Mouse (Mus musculus) forebrain, embryonic 15.5 days (tissue): ENCODE data around the gene Myof. TPM values are rescaled to one million over a fixed set of nuclear protein-coding genes. Genes with fewer than 3 reads are reported as not detected.
A peak's percentile ranks its signal among the peaks of the same experiment; 100 is the strongest.

Source experiments
- ATAC-seq: fragments of 200-750 bp; cut with Nextera tagmentation; replicated peaks from 2 replicates; pipeline ENCODE4 v1.8.0; 2017; ENCODE audit warnings: mild to moderate bottlenecking, moderate TSS enrichment, moderate library complexity
- H3K27ac ChIP-seq: fragments of 300-500 bp; sonication (generic); replicated peaks from 2 replicates; pipeline ENCODE4 v1.5.1; 2015; ENCODE audit warnings: mild to moderate bottlenecking, inconsistent platforms
- H3K27me3 ChIP-seq: fragments of 300-500 bp; sonication (generic); 2 replicates; pipeline ENCODE4 v1.6.1; 2015; ENCODE audit warnings: inconsistent platforms
- H3K36me3 ChIP-seq: fragments of 300-500 bp; sonication (generic); 2 replicates; pipeline ENCODE4 v1.6.1; 2015; ENCODE audit warnings: mild to moderate bottlenecking, inconsistent platforms
- H3K4me1 ChIP-seq: fragments of 300-500 bp; sonication (generic); 2 replicates; pipeline ENCODE4 v1.6.1; 2015; ENCODE audit warnings: inconsistent platforms
- H3K4me2 ChIP-seq: fragments of 300-500 bp; sonication (generic); replicated peaks from 2 replicates; pipeline ENCODE4 v1.6.1; 2015; ENCODE audit warnings: mild to moderate bottlenecking, inconsistent platforms
- H3K4me3 ChIP-seq: fragments of 300-500 bp; sonication (generic); 2 replicates; pipeline ENCODE4 v1.5.1; 2015; ENCODE audit warnings: mild to moderate bottlenecking, inconsistent platforms
- H3K9ac ChIP-seq: fragments of 300-500 bp; sonication (generic); replicated peaks from 2 replicates; pipeline ENCODE4 v1.6.1; 2015; ENCODE audit warnings: mild to moderate bottlenecking, inconsistent platforms
- H3K9me3 ChIP-seq: fragments of 300-500 bp; sonication (generic); 2 replicates; pipeline ENCODE4 v1.6.1; 2016; ENCODE audit warnings: inconsistent platforms
- WGBS: fragments of 180-500 bp; shearing (Covaris S2); methylation state at CpG from one replicate; pipeline ENCODE4 v1.1.7; 2015; ENCODE audit warnings: mixed read lengths; 5-methylcytosine and 5-hydroxymethylcytosine counted together
- polyA plus RNA-seq: library from polyadenylated mRNA; unstranded; fragments of >200 nt; fragmentation: Nextera tagmentation; extraction: Ambion mirVana; gene quantifications from 2 replicates; pipeline ENCODE4 v1.2.1, GENCODE M21; 2015

Gene Myof
- polyA plus RNA-seq, 1 experiment from 2014 or later = 1.4 TPM

DNA sequence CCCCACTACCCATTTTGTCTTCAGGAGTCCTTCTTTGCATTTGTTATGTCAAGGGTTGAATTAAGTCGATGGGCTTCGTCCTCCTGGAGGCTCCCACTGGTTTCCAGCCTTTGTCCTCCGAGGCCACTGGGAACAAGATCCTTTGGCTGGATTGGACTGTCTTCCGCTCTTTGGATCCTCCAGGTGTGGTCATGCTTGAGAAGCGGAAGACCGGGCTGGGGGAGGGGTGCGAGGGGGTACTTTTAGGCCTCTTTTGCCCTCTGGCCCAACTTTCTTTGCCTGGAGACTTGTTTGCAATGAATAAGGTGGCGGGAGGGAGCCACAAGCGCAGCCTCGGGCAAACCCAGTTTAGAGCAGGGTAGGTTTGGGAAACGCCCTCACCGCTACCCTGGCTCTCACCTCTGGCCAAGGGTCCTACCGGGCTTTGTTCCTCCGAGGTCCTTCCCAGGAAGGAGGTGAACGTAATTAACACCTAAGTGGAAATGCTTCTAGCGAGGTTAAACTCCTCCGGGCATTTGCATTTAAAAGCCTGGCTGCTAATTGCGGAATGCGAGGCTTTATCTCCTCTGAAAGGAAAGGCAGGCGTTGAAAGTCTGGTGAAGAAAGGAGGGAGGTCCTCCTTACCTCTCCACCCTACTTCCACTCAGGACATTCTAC is 165.7 kb downstream of the Myof start:
- WGBS = 3% methylated on average over 20 of the region's 20 CpGs
- peak overlapping the region; percentile 15; the same call in 1 of the 2 replicates for H3K4me3 ChIP-seq
- H3K4me2 ChIP-seq = peak overlapping the region; percentile 23
- H3K9me3 ChIP-seq = no peaks in the 10 kb centered on the region
- no peak overlapping the region for H3K27ac ChIP-seq
- no peaks in the 10 kb centered on the region for H3K36me3 ChIP-seq
- peaks cover 17% of the 10 kb centered on the region for H3K4me1 ChIP-seq
- H3K27me3 ChIP-seq = peaks cover 63% of the 10 kb centered on the region
- ATAC-seq = no peak
- H3K9ac ChIP-seq = no peak overlapping the region

DNA sequence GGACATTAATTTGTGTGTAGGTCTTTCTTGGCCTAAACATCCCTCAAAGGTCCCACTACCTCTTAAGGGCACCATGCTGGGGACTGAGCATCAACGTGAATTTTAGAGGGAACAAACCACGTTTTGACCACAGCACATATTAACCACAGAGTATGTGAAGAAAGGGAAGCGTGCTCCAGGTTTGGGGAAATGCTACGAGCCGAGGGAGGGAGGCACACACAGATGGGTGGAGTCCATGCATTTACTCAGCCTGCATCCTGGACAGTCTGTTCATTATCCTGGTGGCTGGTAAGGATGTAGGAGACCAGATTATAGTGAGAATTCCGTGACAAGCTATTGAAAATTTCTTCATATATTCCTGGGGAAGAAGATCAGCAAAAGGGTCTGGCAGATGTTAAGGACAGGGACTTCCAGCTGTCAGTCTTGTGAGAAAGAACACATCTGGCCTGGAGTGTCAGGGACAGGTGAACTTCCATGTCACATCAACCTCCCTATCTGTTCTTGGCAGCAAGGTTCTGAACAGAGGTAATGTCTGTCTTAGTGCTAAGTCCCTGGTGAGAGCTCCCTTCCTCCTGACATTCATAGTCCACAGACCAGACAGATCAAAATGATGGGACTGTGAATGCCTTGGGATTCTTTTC is 166.7 kb downstream of the Myof start:
- Histone ChIP-seq H3K9me3 (no peaks in the 10 kb centered on the region), H3K27me3 (peaks cover 54% of the 10 kb centered on the region), H3K4me1 (peaks cover 17% of the 10 kb centered on the region), H3K9ac (no peak overlapping the region), H3K4me2 (no peak overlapping the region), H3K36me3 (no peaks in the 10 kb centered on the region), H3K4me3 (no peak overlapping the region), H3K27ac (no peak overlapping the region)
- no peak for ATAC-seq
- WGBS = 50% methylated on average over 6 of the region's 6 CpGs

DNA sequence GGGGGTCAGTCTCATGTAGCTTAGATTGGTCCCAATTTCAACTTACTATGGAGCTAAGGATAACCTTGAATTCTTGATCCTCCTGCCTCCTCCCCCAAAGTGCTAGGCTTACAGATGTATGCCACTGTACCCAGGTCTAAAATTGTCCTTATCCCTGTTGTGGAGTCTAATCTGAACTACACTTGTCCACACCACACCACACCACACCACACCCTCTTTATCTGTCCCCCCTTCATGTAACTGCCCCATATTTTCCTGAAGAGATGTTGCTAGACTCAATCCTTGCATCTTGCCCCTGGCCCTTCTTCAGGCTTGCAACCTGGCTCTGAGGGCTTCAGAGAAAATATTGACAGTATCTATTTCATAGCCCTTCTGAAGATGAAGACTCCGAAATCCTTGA is 169.9 kb downstream of the Myof start:
- no peaks in the 10 kb centered on the region for H3K36me3 ChIP-seq
- no peaks in the 10 kb centered on the region for H3K9me3 ChIP-seq
- no peak overlapping the region for H3K27ac ChIP-seq
- peaks cover 13% of the 10 kb centered on the region for H3K4me1 ChIP-seq
- H3K4me3 ChIP-seq = no peak overlapping the region
- H3K9ac ChIP-seq = no peak overlapping the region
- no peak for ATAC-seq
- 94% methylated on average over 1 of the region's 1 CpGs for WGBS
- no peak overlapping the region for H3K4me2 ChIP-seq
- peaks cover 25% of the 10 kb centered on the region for H3K27me3 ChIP-seq

DNA sequence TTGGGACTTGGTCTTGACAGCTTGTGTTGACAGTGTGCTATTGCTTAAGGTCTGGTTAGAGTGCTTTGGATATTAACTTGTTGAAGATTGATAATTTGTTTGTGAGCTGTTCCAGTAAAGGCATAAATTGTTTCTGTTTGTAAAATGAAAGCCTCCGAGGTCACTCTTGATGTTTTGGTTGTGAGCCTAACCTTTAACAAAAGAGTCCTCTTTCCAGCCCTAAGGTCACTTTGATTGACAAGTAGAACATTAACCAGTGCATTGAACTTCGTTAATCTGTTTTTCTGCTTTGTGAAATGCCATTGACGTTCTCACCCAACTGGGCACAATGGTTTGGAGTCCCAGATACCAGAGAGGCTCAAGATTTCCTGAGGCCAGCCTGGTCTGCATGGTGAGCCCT is 175.8 kb downstream of the Myof start:
- ATAC-seq = no peak
- Histone ChIP-seq H3K4me3 (no peak overlapping the region), H3K36me3 (no peaks in the 10 kb centered on the region), H3K27ac (no peak overlapping the region), H3K4me2 (no peak overlapping the region), H3K4me1 (no peaks in the 10 kb centered on the region), H3K27me3 (no peaks in the 10 kb centered on the region), H3K9ac (no peak overlapping the region), H3K9me3 (no peaks in the 10 kb centered on the region)
- 44% methylated on average over 3 of the region's 3 CpGs for WGBS

DNA sequence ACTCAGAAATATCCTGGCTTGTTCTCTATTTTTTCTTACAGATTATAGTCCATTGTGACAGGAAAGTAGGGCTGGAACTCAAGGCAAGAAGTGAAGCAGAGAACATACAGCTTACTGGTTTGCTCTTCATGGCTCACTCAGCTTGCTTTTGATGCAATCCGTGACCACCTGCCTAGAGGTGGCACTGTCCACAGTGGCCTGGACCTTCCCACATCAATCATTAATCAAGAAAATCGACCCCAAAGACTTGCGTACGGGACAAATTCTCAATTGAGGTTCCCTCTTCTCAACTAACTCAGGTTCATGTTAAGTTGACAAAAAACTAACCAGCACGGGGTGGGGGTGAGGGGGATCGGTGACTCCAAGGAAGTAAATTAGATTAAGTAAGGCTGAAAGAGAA is 176.4 kb downstream of the Myof start:
- Histone ChIP-seq H3K4me1 (no peaks in the 10 kb centered on the region), H3K36me3 (no peaks in the 10 kb centered on the region), H3K27ac (no peak overlapping the region), H3K9ac (no peak overlapping the region), H3K4me3 (no peak overlapping the region), H3K4me2 (no peak overlapping the region), H3K27me3 (no peaks in the 10 kb centered on the region), H3K9me3 (no peaks in the 10 kb centered on the region)
- ATAC-seq = no peak
- WGBS = 90% methylated on average over 6 of the region's 6 CpGs

DNA sequence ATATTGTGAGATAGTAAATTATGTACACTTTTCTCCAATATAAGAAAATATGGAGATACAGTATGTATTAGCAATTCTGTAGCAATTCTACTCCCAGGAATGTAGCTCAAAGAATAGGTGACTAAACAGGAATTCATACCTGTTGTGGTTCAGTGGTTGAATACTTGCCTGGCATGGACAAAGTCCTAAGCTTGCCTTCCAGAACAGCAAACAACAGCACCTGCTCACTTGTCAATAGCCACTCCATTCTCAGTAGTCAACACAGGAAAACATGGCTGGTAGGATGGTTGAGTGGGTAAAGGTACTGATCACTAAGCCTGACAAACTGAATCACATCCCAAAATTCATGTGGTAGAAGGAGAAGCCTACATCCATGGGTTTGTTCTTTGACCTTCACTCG is 182.2 kb downstream of the Myof start:
- no peak overlapping the region for H3K4me3 ChIP-seq
- H3K9me3 ChIP-seq = no peaks in the 10 kb centered on the region
- H3K36me3 ChIP-seq = no peaks in the 10 kb centered on the region
- 93% methylated on average over 1 of the region's 1 CpGs for WGBS
- H3K9ac ChIP-seq = no peak overlapping the region
- no peak overlapping the region for H3K27ac ChIP-seq
- H3K4me1 ChIP-seq = no peaks in the 10 kb centered on the region
- H3K27me3 ChIP-seq = no peaks in the 10 kb centered on the region
- no peak overlapping the region for H3K4me2 ChIP-seq
- no peak for ATAC-seq

DNA sequence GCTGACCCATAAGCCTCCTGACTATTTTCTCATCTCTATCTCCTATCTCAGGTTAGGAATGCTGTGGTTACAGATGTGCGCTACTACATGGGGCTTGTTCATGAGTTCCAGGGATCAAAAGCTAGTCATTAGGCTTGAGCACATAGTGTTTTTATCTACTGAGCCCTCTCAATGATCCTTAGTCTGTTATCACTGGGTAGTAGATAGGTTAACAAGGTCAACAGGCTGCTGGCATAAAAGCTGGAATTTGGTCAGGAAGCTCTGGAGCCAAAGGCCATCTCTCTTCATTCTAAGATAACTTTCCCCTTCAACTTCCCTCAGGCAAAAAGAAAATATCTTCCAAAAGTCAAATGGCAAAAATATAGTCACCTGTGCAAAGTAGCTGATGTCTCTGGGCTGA is 183.1 kb downstream of the Myof start:
- no peaks in the 10 kb centered on the region for H3K9me3 ChIP-seq
- no peak for ATAC-seq
- H3K36me3 ChIP-seq = no peaks in the 10 kb centered on the region
- H3K4me2 ChIP-seq = no peak overlapping the region
- no peak overlapping the region for H3K27ac ChIP-seq
- no peaks in the 10 kb centered on the region for H3K27me3 ChIP-seq
- WGBS = 90% methylated on average over 1 of the region's 1 CpGs
- H3K4me1 ChIP-seq = no peaks in the 10 kb centered on the region
- H3K9ac ChIP-seq = no peak overlapping the region
- H3K4me3 ChIP-seq = no peak overlapping the region

DNA sequence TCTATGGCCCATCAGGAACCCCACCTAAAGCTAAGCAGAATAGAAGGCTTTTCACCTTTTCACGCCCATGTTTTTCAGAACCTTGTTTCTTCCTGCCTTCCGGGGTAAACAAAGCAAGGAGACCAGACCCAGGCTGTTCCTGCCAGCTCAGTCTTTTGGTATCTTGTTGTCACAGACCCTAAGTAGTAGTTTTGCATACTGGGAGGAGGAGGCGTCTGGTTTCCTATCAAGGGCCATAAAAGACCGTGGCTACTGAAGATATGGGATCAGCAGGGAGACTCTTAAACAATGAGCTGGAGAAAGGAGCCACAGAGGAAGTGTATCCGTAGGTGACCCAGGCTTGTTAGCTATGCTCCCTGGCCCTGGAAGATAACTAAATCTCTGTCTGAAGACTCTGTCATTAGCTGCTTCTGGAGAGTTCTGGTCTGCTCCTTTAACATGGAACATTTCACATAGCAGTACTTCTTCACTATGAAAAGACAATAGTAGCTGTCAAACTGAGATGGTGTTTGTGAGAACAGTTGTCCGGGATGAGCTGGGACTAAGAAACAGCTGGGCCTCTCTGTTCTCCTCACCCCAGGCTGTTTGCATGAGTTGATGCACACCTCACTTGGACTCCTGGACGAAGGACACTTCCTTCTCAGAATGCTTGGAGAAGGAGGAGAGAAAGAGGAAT is 184.8 kb downstream of the Myof start:
- Histone ChIP-seq H3K36me3 (no peaks in the 10 kb centered on the region), H3K9me3 (no peaks in the 10 kb centered on the region), H3K27me3 (no peaks in the 10 kb centered on the region), H3K4me2 (no peak overlapping the region), H3K4me3 (no peak overlapping the region), H3K4me1 (no peaks in the 10 kb centered on the region), H3K9ac (no peak overlapping the region), H3K27ac (no peak overlapping the region)
- ATAC-seq = no peak
- WGBS = 57% methylated on average over 7 of the region's 7 CpGs

DNA sequence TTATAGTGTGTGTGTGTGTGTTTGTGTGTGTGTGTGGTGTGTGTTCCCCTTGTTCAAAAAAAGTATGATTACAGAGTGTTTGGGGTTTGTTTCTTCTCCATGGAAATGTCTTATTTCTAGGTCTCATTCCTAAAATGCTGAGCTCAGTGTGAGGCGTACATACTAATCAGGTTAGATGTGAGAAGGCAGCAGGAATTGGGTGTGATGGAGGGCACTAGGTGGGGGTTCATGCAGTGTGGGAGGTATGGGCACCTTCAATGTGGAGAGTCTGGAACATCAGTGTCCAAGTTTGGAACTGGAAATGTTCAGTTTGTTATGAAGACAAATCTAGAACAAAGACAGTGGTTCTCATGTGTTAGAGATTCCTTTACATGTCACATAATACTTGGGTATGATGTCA is 191.3 kb downstream of the Myof start:
- Histone ChIP-seq H3K4me2 (no peak overlapping the region), H3K27me3 (no peaks in the 10 kb centered on the region), H3K9ac (no peak overlapping the region), H3K4me3 (no peak overlapping the region), H3K9me3 (no peaks in the 10 kb centered on the region), H3K36me3 (no peaks in the 10 kb centered on the region), H3K4me1 (no peaks in the 10 kb centered on the region), H3K27ac (no peak overlapping the region)
- 67% methylated on average over 1 of the region's 1 CpGs for WGBS
- no peak for ATAC-seq

DNA sequence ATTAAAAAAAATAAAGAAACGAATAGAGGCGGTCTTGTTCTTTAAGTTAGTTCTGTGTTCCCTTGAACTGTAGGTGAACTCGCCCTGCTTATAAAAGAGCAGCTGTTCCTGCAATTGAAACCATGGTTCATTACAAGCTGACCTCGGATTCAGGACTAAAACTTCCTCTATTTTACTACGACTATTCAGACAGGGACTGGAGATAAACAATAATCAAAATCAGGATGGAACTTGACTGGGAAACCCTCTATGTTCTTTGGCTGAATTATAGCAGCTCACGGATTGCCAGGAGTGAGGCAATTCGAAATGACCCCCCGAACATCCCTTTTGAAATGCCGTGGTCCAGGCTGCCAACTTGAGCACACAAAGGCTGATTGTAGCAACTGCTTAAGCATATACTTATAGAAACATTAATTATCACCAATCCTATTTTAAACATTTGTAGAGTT is 191.8 kb downstream of the Myof start:
- H3K36me3 ChIP-seq = no peaks in the 10 kb centered on the region
- no peaks in the 10 kb centered on the region for H3K9me3 ChIP-seq
- no peak for ATAC-seq
- no peak overlapping the region for H3K9ac ChIP-seq
- H3K4me1 ChIP-seq = no peaks in the 10 kb centered on the region
- no peak overlapping the region for H3K27ac ChIP-seq
- H3K4me2 ChIP-seq = no peak overlapping the region
- no peaks in the 10 kb centered on the region for H3K27me3 ChIP-seq
- no peak overlapping the region for H3K4me3 ChIP-seq
- 45% methylated on average over 9 of the region's 9 CpGs for WGBS
